Mouse (Mus musculus) heart, postnatal 0 days (tissue): ENCODE measurements around the gene Amfr.

Source experiments
- CTCF ChIP-seq: IDR thresholded peaks from 2 replicates; pipeline ENCODE4 v1.5.1; 2016; ENCODE audit warnings: antibody characterized with exemption, control low read depth, low read depth
- EP300 ChIP-seq: IDR thresholded peaks from 2 replicates; pipeline ENCODE4 v1.6.1; 2016; ENCODE audit warnings: antibody characterized with exemption, low read depth

- TF ChIP-seq CTCF (no peak), EP300 (no peak)
These were observed 51.7 kb downstream of the Amfr start for GRCm38 (mm10) chr8:93960909-93961308.
